Mouse (Mus musculus) heart, postnatal 0 days (tissue): ENCODE results near the gene Rora. TPM values are rescaled to one million over a fixed set of nuclear protein-coding genes. Genes with fewer than 3 reads are reported as not detected.

Source experiments
- ATAC-seq: fragments of 200-750 bp; cut with Nextera tagmentation; 2 replicates; pipeline ENCODE4 v1.8.0; 2017; ENCODE audit warnings: low read depth, moderate number of reproducible peaks, moderate library complexity; ENCODE audit not compliant: insufficient read depth
- DNase-seq: peaks from one replicate; pipeline ENCODE4 v3.0.0-alpha.2; 2016; ENCODE audit warnings: low spot score
- H3K27ac ChIP-seq: fragments of 300-500 bp; sonication (generic); 2 replicates; pipeline ENCODE4 v1.5.1; 2014; ENCODE audit warnings: low read depth, mild to moderate bottlenecking
- H3K27me3 ChIP-seq: fragments of 300-500 bp; sonication (generic); 2 replicates; pipeline ENCODE4 v1.6.1; 2014; ENCODE audit warnings: low read length, mixed read lengths; ENCODE audit not compliant: control insufficient read depth, insufficient read depth
- H3K36me3 ChIP-seq: fragments of 300-500 bp; sonication (generic); replicated peaks from 2 replicates; pipeline ENCODE4 v1.6.1; 2014; ENCODE audit warnings: low read length, mixed read lengths; ENCODE audit not compliant: control insufficient read depth, insufficient read depth
- H3K4me1 ChIP-seq: fragments of 300-500 bp; sonication (generic); 2 replicates; pipeline ENCODE4 v1.6.1; 2014; ENCODE audit warnings: antibody characterized with exemption; ENCODE audit not compliant: control insufficient read depth, insufficient read depth
- H3K4me2 ChIP-seq: fragments of 300-500 bp; sonication (generic); 2 replicates; pipeline ENCODE4 v1.6.1; 2014; ENCODE audit warnings: low read depth, mild to moderate bottlenecking, low read length, moderate library complexity
- H3K4me3 ChIP-seq: fragments of 300-500 bp; sonication (generic); 2 replicates; pipeline ENCODE4 v1.5.1; 2014; ENCODE audit warnings: low read depth, low read length
- H3K9ac ChIP-seq: fragments of 300-500 bp; sonication (generic); replicated peaks from 2 replicates; pipeline ENCODE4 v1.6.1; 2014; ENCODE audit warnings: low read depth, low read length, mixed read lengths
- H3K9me3 ChIP-seq: fragments of 300-500 bp; sonication (generic); replicated peaks from 2 replicates; pipeline ENCODE4 v1.6.1; 2016; ENCODE audit warnings: low read length; ENCODE audit not compliant: control insufficient read depth
- CTCF ChIP-seq: IDR thresholded peaks from 2 replicates; pipeline ENCODE4 v1.5.1; 2016; ENCODE audit warnings: antibody characterized with exemption, control low read depth, low read depth
- EP300 ChIP-seq: IDR thresholded peaks from 2 replicates; pipeline ENCODE4 v1.6.1; 2016; ENCODE audit warnings: antibody characterized with exemption, low read depth
- WGBS: fragments of 180-500 bp; shearing (Covaris S2); extraction: QIAGEN DNeasy Blood & Tissue Kit; methylation state at CpG from one replicate; pipeline ENCODE4 v1.1.7; 2014; 5-methylcytosine and 5-hydroxymethylcytosine counted together
- polyA plus RNA-seq: library from polyadenylated mRNA; unstranded; fragments of >200 nt; fragmentation: Nextera tagmentation; extraction: Ambion mirVana; gene quantifications from 2 replicates; pipeline ENCODE4 v1.2.1, GENCODE M21; 2015
- total RNA-seq: library from RNA; depleted of rRNA; stranded (reverse); fragments of >200 nt; gene quantifications from 2 replicates; pipeline ENCODE4 v1.2.3, GENCODE M21; 2014; ENCODE audit warnings: low replicate concordance

The Rora gene
- total and polyA plus RNA-seq, 2 experiments from 2014 or later, result 7.9 to 9.8 TPM

- no peak for ATAC-seq
- Histone ChIP-seq H3K4me2 (no peak overlapping the region), H3K27me3 (no peaks in the 10 kb centered on the region), H3K9me3 (no peaks in the 10 kb centered on the region), H3K4me1 (0 out of 2 replicates have a peak, but pooled peaks cover 4% of the 10 kb centered on the region), H3K27ac (no peak overlapping the region), H3K9ac (no peak overlapping the region), H3K36me3 (no peaks in the 10 kb centered on the region), H3K4me3 (no peak overlapping the region)
- TF ChIP-seq EP300 (no peak), CTCF (no peak)
- DNase-seq, result no peak
- WGBS, result 73% methylated on average over 4 of the region's 4 CpGs
These were observed 137.3 kb downstream of the Rora start for GRCm38 (mm10) chr9:68790922-68791321.

- H3K36me3 ChIP-seq, result no peaks in the 10 kb centered on the region
- no peak for ATAC-seq
- peak overlapping the region; percentile 40 for H3K4me2 ChIP-seq
- H3K27ac ChIP-seq, result no peak overlapping the region
- DNase-seq, result no peak
- 0 out of 2 replicates have a peak overlapping the region, but pooled peaks have one; percentile 10 for H3K4me3 ChIP-seq
- H3K9me3 ChIP-seq, result no peaks in the 10 kb centered on the region
- WGBS, result 58% methylated on average over 16 of the region's 16 CpGs
- no peak for TF ChIP-seq CTCF
- no peak for TF ChIP-seq EP300
- no peaks in the 10 kb centered on the region for H3K27me3 ChIP-seq
- 0 out of 2 replicates have a peak, but pooled peaks cover 4% of the 10 kb centered on the region for H3K4me1 ChIP-seq
- no peak overlapping the region for H3K9ac ChIP-seq
These were observed 138.5 kb downstream of the Rora start for GRCm38 (mm10) chr9:68791982-68792540.

DNA sequence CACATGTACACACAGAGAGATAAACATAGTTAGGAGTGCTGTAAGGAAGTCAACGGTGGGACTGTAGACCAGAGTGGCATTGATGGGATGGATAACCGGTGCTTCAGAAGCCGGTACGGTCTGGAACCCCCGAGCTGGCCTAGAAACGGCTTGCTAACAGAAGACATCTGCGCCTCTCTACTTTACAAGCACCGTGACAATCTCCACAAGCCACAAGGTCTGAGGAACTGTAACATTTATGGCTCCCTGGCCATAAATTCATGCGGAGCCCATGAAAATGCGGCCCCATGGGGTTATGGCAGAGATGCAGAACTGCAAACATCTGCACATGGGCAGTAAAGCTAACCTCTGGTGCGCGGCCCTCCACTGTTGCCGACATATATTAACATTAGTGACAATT lies 141.7 kb downstream of the Rora start:
- TF ChIP-seq CTCF (no peak), EP300 (no peak)
- Histone ChIP-seq H3K27ac (no peak overlapping the region), H3K4me3 (no peak overlapping the region), H3K27me3 (no peaks in the 10 kb centered on the region), H3K4me1 (0 out of 2 replicates have a peak, but pooled peaks cover 4% of the 10 kb centered on the region), H3K9me3 (no peaks in the 10 kb centered on the region), H3K36me3 (no peaks in the 10 kb centered on the region), H3K4me2 (no peak overlapping the region), H3K9ac (no peak overlapping the region)
- ATAC-seq, result no peak
- no peak for DNase-seq
- WGBS, result 87% methylated on average over 13 of the region's 13 CpGs

DNA sequence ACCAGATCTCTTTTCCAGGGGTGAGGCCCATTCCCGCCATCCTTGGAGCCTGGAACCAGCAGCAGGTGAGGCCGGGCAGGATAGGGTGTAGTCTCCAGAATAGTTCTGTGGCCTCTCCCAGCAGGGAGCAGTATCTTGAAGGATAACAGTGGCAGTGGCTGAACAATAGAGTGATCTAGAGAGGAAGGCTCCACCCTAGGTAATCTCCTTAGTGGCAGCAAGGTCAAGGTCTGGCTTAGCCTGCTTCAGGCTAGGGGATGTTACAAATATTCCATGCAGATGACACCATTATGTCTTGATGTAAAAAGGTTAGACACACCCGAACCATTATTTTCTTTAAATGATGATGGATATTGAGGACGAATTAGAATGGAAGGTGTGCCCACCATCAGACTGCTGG lies 144.6 kb downstream of the Rora start:
- Histone ChIP-seq H3K4me1 (no peaks in the 10 kb centered on the region), H3K27ac (no peak overlapping the region), H3K9ac (no peak overlapping the region), H3K9me3 (no peaks in the 10 kb centered on the region), H3K27me3 (no peaks in the 10 kb centered on the region), H3K4me2 (no peak overlapping the region), H3K4me3 (no peak overlapping the region), H3K36me3 (no peaks in the 10 kb centered on the region)
- WGBS, result 71% methylated on average over 4 of the region's 4 CpGs
- ATAC-seq (no peak), DNase-seq (no peak)
- no peak for TF ChIP-seq EP300
- TF ChIP-seq CTCF, result no peak

GRCm38 (mm10) chr9:68799065-68799464 lies 145.5 kb downstream of the Rora start:
- H3K4me3 ChIP-seq, result no peak overlapping the region
- no peak overlapping the region for H3K9ac ChIP-seq
- 88% methylated on average over 6 of the region's 6 CpGs for WGBS
- no peak overlapping the region for H3K4me2 ChIP-seq
- H3K4me1 ChIP-seq, result 0 out of 2 replicates have a peak, but pooled peaks cover under 1% of the 10 kb centered on the region
- no peaks in the 10 kb centered on the region for H3K27me3 ChIP-seq
- no peak for DNase-seq
- no peak for ATAC-seq
- H3K36me3 ChIP-seq, result no peaks in the 10 kb centered on the region
- no peaks in the 10 kb centered on the region for H3K9me3 ChIP-seq
- no peak overlapping the region for H3K27ac ChIP-seq
- TF ChIP-seq EP300, result no peak
- no peak for TF ChIP-seq CTCF

- DNase-seq (no peak), ATAC-seq (no peak)
- no peak overlapping the region for H3K4me2 ChIP-seq
- H3K27ac ChIP-seq, result no peak overlapping the region
- WGBS, result 44% methylated on average over 6 of the region's 6 CpGs
- H3K4me3 ChIP-seq, result no peak overlapping the region
- H3K4me1 ChIP-seq, result 0 out of 2 replicates have a peak, but pooled peaks cover 10% of the 10 kb centered on the region
- H3K36me3 ChIP-seq, result no peaks in the 10 kb centered on the region
- H3K9ac ChIP-seq, result no peak overlapping the region
- H3K9me3 ChIP-seq, result no peaks in the 10 kb centered on the region
- no peaks in the 10 kb centered on the region for H3K27me3 ChIP-seq
- TF ChIP-seq EP300, result no peak
- TF ChIP-seq CTCF, result no peak
These were observed 150.6 kb downstream of the Rora start for GRCm38 (mm10) chr9:68804229-68804628.
